Mouse (Mus musculus) leukemia stem cell, adult 10-12 weeks (primary cell): ENCODE data around the gene Rnf216. TPM values are rescaled to one million over a fixed set of nuclear protein-coding genes. Genes with fewer than 3 reads are reported as not detected.

Source experiments
- polyA plus RNA-seq: library from polyadenylated mRNA; stranded (reverse); fragments of >175 nt; gene quantifications from 2 replicates; pipeline ENCODE4 v1.2.3, GENCODE M21; 2012; ENCODE audit warnings: low replicate concordance

Rnf216 gene
- polyA plus RNA-seq = 25.1 and 30.9 TPM in 2 replicates

GRCm38 (mm10) chr5:143112281-143113246 is at the start of gene Rnf216:
Gene Rnf216 (minus strand): TSS chr5:143112994.

GRCm38 (mm10) chr5:143147481-143147880 is 34.7 kb upstream of the Rnf216 start, which contains the start of gene Olfr718-ps1:
Gene Olfr718-ps1 (minus strand): TSS chr5:143147581.

GRCm38 (mm10) chr5:142959576-142960556 is 152.9 kb downstream of the Rnf216 start, which contains the start of gene Fscn1:
Gene Fscn1 (plus strand): TSS chr5:142960343.

Other genes starting within 250 kb of the Rnf216 start
- gene Fbxl18, start 217.6 kb downstream of the Rnf216 start, polyA plus RNA-seq = 8.5 and 21.1 TPM in 2 replicates
- 500 and 5,139 TPM in 2 replicates for gene Actb, start 206.2 kb downstream of the Rnf216 start, polyA plus RNA-seq
- gene Fscn1, start 152.7 kb downstream of the Rnf216 start, polyA plus RNA-seq = 23.6 and 34.0 TPM in 2 replicates
- gene Olfr718-ps1, start 34.6 kb upstream of the Rnf216 start, polyA plus RNA-seq = 0.03 TPM in 1 of 2 replicates, not detected in the other
- 0.81 and 2.0 TPM in 2 replicates for gene Rbak, start 67.8 kb upstream of the Rnf216 start, polyA plus RNA-seq
- gene Spdye4b, start 68.0 kb upstream of the Rnf216 start, polyA plus RNA-seq = not detected in 2 replicates
- gene Spdye4a, start 113.9 kb upstream of the Rnf216 start, polyA plus RNA-seq = not detected in 2 replicates
- gene Zfp12, start 122.2 kb upstream of the Rnf216 start, polyA plus RNA-seq = 2.6 and 3.4 TPM in 2 replicates
- gene Zfp316, start 157.0 kb upstream of the Rnf216 start, polyA plus RNA-seq = 12.3 and 12.6 TPM in 2 replicates
- 0.09 and 0.14 TPM in 2 replicates for gene Zfp853, start 180.6 kb upstream of the Rnf216 start, polyA plus RNA-seq
- gene E130309D02Rik, start 202.4 kb upstream of the Rnf216 start, polyA plus RNA-seq = 143 and 151 TPM in 2 replicates
- gene Zdhhc4, start 216.3 kb upstream of the Rnf216 start, polyA plus RNA-seq = 13.0 and 79.5 TPM in 2 replicates
- not detected in 2 replicates for gene Grid2ip, start 244.3 kb upstream of the Rnf216 start, polyA plus RNA-seq